Mouse (Mus musculus) midbrain, embryonic 10.5 days (tissue): ENCODE measurements around the gene Gm4302. TPM values are rescaled to one million over a fixed set of nuclear protein-coding genes. Genes with fewer than 3 reads are reported as not detected.
"Not testable (repeated sequence)": the region's sequence is repeated elsewhere in the genome, so short reads cannot be mapped to it uniquely, and the experiment has no call there.

Source experiments
- DNase-seq: peaks from one replicate; pipeline ENCODE4 v3.0.0-alpha.2; 2017; ENCODE audit warnings: low spot score
- H3K27ac ChIP-seq: fragments of 300-500 bp; sonication (generic); replicated peaks from 2 replicates; pipeline ENCODE4 v1.5.1; 2016; ENCODE audit warnings: mild to moderate bottlenecking
- H3K27me3 ChIP-seq: fragments of 300-500 bp; sonication (generic); 2 replicates; pipeline ENCODE4 v1.6.1; 2016; ENCODE audit warnings: low read depth, mild to moderate bottlenecking; ENCODE audit not compliant: poor library complexity, severe bottlenecking
- H3K36me3 ChIP-seq: fragments of 300-500 bp; sonication (generic); 2 replicates; pipeline ENCODE4 v1.6.1; 2016; ENCODE audit warnings: mild to moderate bottlenecking, moderate library complexity
- H3K4me1 ChIP-seq: fragments of 300-500 bp; sonication (generic); 2 replicates; pipeline ENCODE4 v1.6.1; 2016
- H3K4me3 ChIP-seq: fragments of 300-500 bp; sonication (generic); 2 replicates; pipeline ENCODE4 v1.5.1; 2016; ENCODE audit warnings: mild to moderate bottlenecking, moderate library complexity
- H3K9me3 ChIP-seq: fragments of 300-500 bp; sonication (generic); replicated peaks from 2 replicates; pipeline ENCODE4 v1.6.1; 2016; ENCODE audit warnings: mild to moderate bottlenecking
- WGBS: fragments of 180-500 bp; shearing (Covaris S2); methylation state at CpG from one replicate; pipeline ENCODE4 v1.1.7; 2016; 5-methylcytosine and 5-hydroxymethylcytosine counted together
- polyA plus RNA-seq: library from polyadenylated mRNA; unstranded; fragments of >200 nt; fragmentation: Nextera tagmentation; extraction: Ambion mirVana; gene quantifications from 2 replicates; pipeline ENCODE4 v1.2.1, GENCODE M21; 2016

Gene Gm4302
- not detected in 2 replicates for polyA plus RNA-seq

DNA sequence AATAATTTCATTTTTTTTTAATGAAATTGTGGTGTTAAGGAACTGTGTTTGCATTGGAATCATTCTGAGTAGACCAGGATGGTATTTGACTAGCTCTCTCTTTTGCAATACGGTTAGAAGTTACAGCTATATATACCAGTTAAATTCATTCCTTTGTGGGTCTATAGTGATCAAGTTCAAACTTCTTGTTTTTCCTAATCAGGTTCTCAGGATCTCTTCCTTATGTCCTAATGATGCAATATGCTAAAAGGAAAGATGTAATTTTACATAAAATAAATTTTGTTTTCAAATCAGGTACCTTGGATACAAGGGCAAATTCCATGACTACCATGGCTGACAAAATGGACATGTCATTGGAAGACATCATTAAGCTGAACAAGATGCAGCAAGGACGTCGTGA is at the start of gene Gm4302:
Gm4302 (plus strand) TSS at position 301 of the 400 bp plus-strand sequence.
- not testable (repeated sequence) for H3K36me3 ChIP-seq, H3K4me1 ChIP-seq, H3K9me3 ChIP-seq, H3K27me3 ChIP-seq, H3K4me3 ChIP-seq, H3K27ac ChIP-seq, DNase-seq
- no CpG with 5 or more reads among the region's 3 CpGs for WGBS

DNA sequence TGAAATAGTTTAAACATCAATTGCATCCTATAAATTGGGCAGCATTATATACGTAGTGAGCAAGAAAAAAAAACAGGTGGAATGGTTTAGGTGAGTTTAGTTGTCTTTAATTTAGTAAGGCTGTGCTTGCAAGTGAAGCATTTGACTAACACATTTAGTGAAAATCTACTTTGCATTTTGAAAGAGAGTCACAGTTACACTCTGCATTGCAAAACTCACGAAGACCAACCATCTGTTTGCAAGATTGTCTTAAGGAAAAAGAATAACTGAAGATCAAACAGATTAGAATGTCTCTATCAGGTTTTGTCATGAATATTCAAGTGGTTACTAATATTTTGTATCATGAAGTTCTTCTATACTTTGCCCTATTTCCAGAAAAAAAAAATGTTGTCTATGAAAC is 44.5 kb upstream of the Gm4302 start:
- Histone ChIP-seq H3K27me3 (no peaks in the 10 kb centered on the region), H3K36me3 (no peaks in the 10 kb centered on the region), H3K9me3 (no peaks in the 10 kb centered on the region), H3K4me3 (no peak overlapping the region), H3K27ac (no peak overlapping the region), H3K4me1 (no peaks in the 10 kb centered on the region)
- no peak for DNase-seq
- WGBS = 89% methylated on average over 2 of the region's 2 CpGs

GRCm38 (mm10) chr10:100300106-100300505 is 40.5 kb upstream of the Gm4302 start:
- H3K9me3 ChIP-seq, H3K36me3 ChIP-seq, H3K27ac ChIP-seq, H3K27me3 ChIP-seq, H3K4me1 ChIP-seq, H3K4me3 ChIP-seq, DNase-seq: not testable (repeated sequence)

- not testable (repeated sequence) for H3K27me3 ChIP-seq, H3K9me3 ChIP-seq, H3K4me1 ChIP-seq, H3K27ac ChIP-seq, H3K36me3 ChIP-seq, H3K4me3 ChIP-seq, DNase-seq
- no CpG with 5 or more reads among the region's 2 CpGs for WGBS
Observed at GRCm38 (mm10) chr10:100335376-100335775, 5.3 kb upstream of the Gm4302 start, which contains the start of gene Gm4301. Gm4301 (plus strand) TSS chr10:100335676.

- DNase-seq, H3K4me3 ChIP-seq, H3K27ac ChIP-seq, H3K9me3 ChIP-seq, H3K36me3 ChIP-seq, H3K4me1 ChIP-seq, H3K27me3 ChIP-seq: not testable (repeated sequence)
- no CpG with 5 or more reads among the region's 3 CpGs for WGBS
Observed at GRCm38 (mm10) chr10:100345672-100346071, 5.0 kb downstream of the Gm4302 start, which contains the start of gene Gm4303. Gm4303 (plus strand) TSS chr10:100345972.

GRCm38 (mm10) chr10:100350793-100351192 is 10.2 kb downstream of the Gm4302 start, which contains the start of gene Gm4305:
Gm4305 (plus strand) TSS chr10:100351093.
- H3K27me3 ChIP-seq, H3K9me3 ChIP-seq, DNase-seq, H3K4me3 ChIP-seq, H3K27ac ChIP-seq, H3K36me3 ChIP-seq, H3K4me1 ChIP-seq: not testable (repeated sequence)
- no CpG with 5 or more reads among the region's 3 CpGs for WGBS

DNA sequence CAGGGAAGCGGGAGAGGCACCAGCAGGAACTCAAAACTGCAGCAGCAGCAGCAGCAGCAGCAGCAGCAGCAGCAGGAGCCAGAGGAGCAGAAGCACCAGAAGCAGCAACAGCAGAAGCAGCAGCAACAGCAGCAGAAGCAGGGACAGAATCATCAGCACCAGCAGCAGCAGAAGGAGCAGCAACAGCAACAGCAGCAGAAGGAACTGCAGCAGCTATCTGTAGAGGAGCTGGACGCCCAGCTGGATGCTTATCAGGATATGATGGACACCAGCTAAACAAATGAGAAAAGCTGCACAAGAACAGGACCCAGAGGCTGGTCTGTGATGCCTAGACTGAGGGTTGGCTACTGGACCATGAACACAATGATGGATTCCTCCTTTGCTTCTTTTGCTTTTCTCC is 16.2 kb downstream of the Gm4302 start:
- not testable (repeated sequence) for H3K27ac ChIP-seq, H3K4me1 ChIP-seq, H3K9me3 ChIP-seq, H3K4me3 ChIP-seq, H3K27me3 ChIP-seq, H3K36me3 ChIP-seq, DNase-seq
- WGBS = 77% methylated on average over 2 of the region's 2 CpGs

DNA sequence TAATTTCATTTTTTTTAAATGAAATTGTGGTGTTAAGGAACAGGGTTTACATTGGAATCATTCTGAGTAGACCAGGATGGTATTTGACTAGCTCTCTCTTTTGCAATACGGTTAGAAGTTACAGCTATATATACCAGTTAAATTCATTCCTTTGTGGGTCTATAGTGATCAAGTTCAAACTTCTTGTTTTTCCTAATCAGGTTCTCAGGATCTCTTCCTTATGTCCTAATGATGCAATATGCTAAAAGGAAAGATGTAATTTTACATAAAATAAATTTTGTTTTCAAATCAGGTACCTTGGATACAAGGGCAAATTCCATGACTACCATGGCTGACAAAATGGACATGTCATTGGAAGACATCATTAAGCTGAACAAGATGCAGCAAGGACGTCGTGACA is 20.4 kb downstream of the Gm4302 start, which contains the start of gene Gm4307:
Gm4307 (plus strand) TSS at position 301 of the 400 bp plus-strand sequence.
- WGBS = no CpG with 5 or more reads among the region's 3 CpGs
- not testable (repeated sequence) for H3K4me1 ChIP-seq, DNase-seq, H3K27ac ChIP-seq, H3K27me3 ChIP-seq, H3K4me3 ChIP-seq, H3K36me3 ChIP-seq, H3K9me3 ChIP-seq

- DNase-seq, H3K4me3 ChIP-seq, H3K36me3 ChIP-seq, H3K4me1 ChIP-seq, H3K9me3 ChIP-seq, H3K27me3 ChIP-seq, H3K27ac ChIP-seq: not testable (repeated sequence)
- WGBS = no CpG with 5 or more reads among the region's 2 CpGs
Observed at GRCm38 (mm10) chr10:100382460-100382859, 41.8 kb downstream of the Gm4302 start, which contains the start of gene Gm4312. Gm4312 (minus strand) TSS chr10:100382560.

Other genes with a start within 250 kb of the Gm4302 start
- gene Gm4301, start 5.2 kb upstream of the Gm4302 start, polyA plus RNA-seq = not detected in 2 replicates
- gene Gm4303, start 5.1 kb downstream of the Gm4302 start, polyA plus RNA-seq = not detected in 2 replicates
- gene Gm4305, start 10.3 kb downstream of the Gm4302 start, polyA plus RNA-seq = not detected in 2 replicates
- gene Gm4307, start 20.5 kb downstream of the Gm4302 start, polyA plus RNA-seq = not detected in 2 replicates
- gene Gm4312, start 41.7 kb downstream of the Gm4302 start, polyA plus RNA-seq = not detected in 2 replicates
- 17.4 and 19.1 TPM in 2 replicates for gene Tmtc3, start 146.5 kb downstream of the Gm4302 start, polyA plus RNA-seq
- gene Cep290, start 146.7 kb downstream of the Gm4302 start, polyA plus RNA-seq = 5.0 and 5.8 TPM in 2 replicates
- 10.4 and 11.0 TPM in 2 replicates for gene 4930430F08Rik, start 249.6 kb downstream of the Gm4302 start, polyA plus RNA-seq
- not detected in 2 replicates for gene 1700017N19Rik, start 249.6 kb downstream of the Gm4302 start, polyA plus RNA-seq